16 mouse cellular contexts compared by ENCODE assay signal in the genomic region with DNA sequence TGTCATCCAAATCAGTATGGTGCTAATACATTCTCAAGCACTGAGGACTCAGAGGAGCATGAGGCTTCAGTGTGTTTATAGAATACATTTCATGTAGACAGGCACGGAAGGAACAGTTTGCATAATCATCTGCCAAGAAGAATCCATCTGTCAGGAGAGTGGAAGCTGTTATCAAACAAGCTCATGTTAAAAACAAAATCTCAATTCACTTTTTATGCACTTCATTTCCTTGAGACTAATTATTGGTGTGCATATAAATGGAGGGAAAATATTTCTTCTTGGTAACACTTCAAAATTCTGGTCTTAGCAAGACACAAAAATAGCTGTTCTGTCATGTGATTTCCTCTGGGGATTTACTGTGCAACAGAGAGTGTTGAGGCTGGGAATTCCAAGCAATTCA.
DNase-seq lines count a peak whose midpoint lies in the region; ATAC-seq and TF ChIP-seq lines count a peak whose summit lies in the region.
"Had no signal": no experiment of that assay in that cellular context is flagged by ENCODE, and none has a peak within 500 bp of the region (broad histone marks: within the 10 kb centered on the region; RNA-seq: fewer than 3 reads in every experiment).

No protein-coding gene starts in this region.

- H3K4me2 ChIP-seq in lung, embryonic 15.5 days: no peak overlapping the region
- H3K4me2 ChIP-seq: heart, embryonic 13.5 days; hindbrain, embryonic 14.5 days; liver, embryonic 13.5 days; midbrain, embryonic 12.5 days; neural tube, embryonic 15.5 days had no signal

- no peak overlapping the region for H3K4me3 ChIP-seq in lung, embryonic 15.5 days
- no peak overlapping the region for H3K4me3 ChIP-seq in layer of hippocampus, adult 2 months
- H3K4me3 ChIP-seq: gastrocnemius, adult 2 months; heart, embryonic 13.5 days; liver, embryonic 13.5 days; midbrain, embryonic 12.5 days; neural tube, embryonic 15.5 days had no signal

- 17% methylated on average over 1 of the region's 1 CpGs for WGBS in lung, embryonic 15.5 days

- TF ChIP-seq POLR2A in brain, embryonic 14.5 days (IDR thresholded peaks at IDR 0.05; ENCODE audit: borderline replicate concordance, extremely low read depth, insufficient read depth, insufficient read length, poor library complexity, severe bottlenecking): no peak

- no peak for TF ChIP-seq CTCF in brain, embryonic 14.5 days (IDR thresholded peaks at IDR 0.05; ENCODE audit: borderline replicate concordance, extremely low read depth, insufficient read depth, insufficient read length)
- TF ChIP-seq CTCF in layer of hippocampus, adult 2 months (conservative IDR thresholded peaks at IDR 0.05): no peak

- H3K9ac ChIP-seq in lung, embryonic 15.5 days: no peak overlapping the region
- H3K9ac ChIP-seq: heart, embryonic 13.5 days; hindbrain, embryonic 14.5 days; liver, embryonic 13.5 days; midbrain, embryonic 12.5 days; neural tube, embryonic 15.5 days had no signal

- H3K27me3 ChIP-seq in lung, embryonic 15.5 days: no peaks in the 10 kb centered on the region
- H3K27me3 ChIP-seq: heart, embryonic 13.5 days; liver, embryonic 13.5 days; midbrain, embryonic 12.5 days; neural tube, embryonic 15.5 days had no signal

- H3K27ac ChIP-seq in lung, embryonic 15.5 days: no peak overlapping the region
- peak overlapping the region; percentile 15; the same call in 1 of the 2 replicates for H3K27ac ChIP-seq in layer of hippocampus, adult 2 months
- H3K27ac ChIP-seq: gastrocnemius, adult 2 months; heart, embryonic 13.5 days; hindbrain, embryonic 14.5 days; liver, embryonic 13.5 days; midbrain, embryonic 12.5 days; neural tube, embryonic 15.5 days had no signal

- H3K9me3 ChIP-seq in lung, embryonic 15.5 days: no peaks in the 10 kb centered on the region
- H3K9me3 ChIP-seq: heart, embryonic 13.5 days; liver, embryonic 13.5 days; midbrain, embryonic 12.5 days; neural tube, embryonic 15.5 days had no signal

- H3K4me1 ChIP-seq in lung, embryonic 15.5 days: no peaks in the 10 kb centered on the region
- H3K4me1 ChIP-seq: heart, embryonic 13.5 days; liver, embryonic 13.5 days; midbrain, embryonic 12.5 days; neural tube, embryonic 15.5 days had no signal

- ATAC-seq in lung, embryonic 15.5 days (ENCODE audit: borderline replicate concordance, extremely low read depth, low FRiP score, low TSS enrichment): peak; percentile 82; the same call in 1 of the 2 replicates

- no peaks in the 10 kb centered on the region for H3K36me3 ChIP-seq in lung, embryonic 15.5 days
- H3K36me3 ChIP-seq: heart, embryonic 13.5 days; liver, embryonic 13.5 days; midbrain, embryonic 12.5 days; neural tube, embryonic 15.5 days had no signal

- peak; percentile 20 to 53 for DNase-seq in frontal cortex, adult 2 months (ENCODE audit: extremely low spot score in 1 of 2, low spot score in 1 of 2)
- no peak for DNase-seq in frontal cortex, postnatal 14 days (ENCODE audit: low spot score in 2 of 2)
- no peak for DNase-seq in lung, postnatal 36 days
- DNase-seq in brain, embryonic 14.5 days (ENCODE audit: low read depth): peak; percentile 92
- DNase-seq in layer of hippocampus, adult 2 months (ENCODE audit: low spot score in 2 of 2): peak; percentile 70 to 85
- no peak for DNase-seq in spleen, postnatal 10 days (ENCODE audit: low spot score in 2 of 2)
- DNase-seq: adrenal gland, adult 2 months; cerebellum, adult 18-20 months; gastrocnemius, adult 2 months; kidney, adult 8-10 months; liver, embryonic 13.5 days had no signal

Comparison
In these comparisons a context has a peak if more than half of its experiments do, and no peak if none do; other contexts are left out.
1. DNase-seq: peak in frontal cortex, adult 2 months (2 of 2), brain, embryonic 14.5 days (single experiment) and layer of hippocampus, adult 2 months (2 of 2); none in frontal cortex, postnatal 14 days (0 of 2), lung, postnatal 36 days (single experiment) and spleen, postnatal 10 days (0 of 2).